Mouse (Mus musculus) adrenal gland, adult 18-20 months (tissue): ENCODE measurements around the gene Cep72. TPM values are rescaled to one million over a fixed set of nuclear protein-coding genes. Genes with fewer than 3 reads are reported as not detected.
"Not testable (repeated sequence)": the region's sequence is repeated elsewhere in the genome, so short reads cannot be mapped to it uniquely, and the experiment has no call there.

Source experiments
- DNase-seq, 2 experiments: peaks; one replicate each; pipeline ENCODE4 v3.0.0; 2021 to 2022; ENCODE audit warnings: low spot score in 2 of 2
- long read RNA-seq, 2 experiments: library from polyadenylated mRNA; stranded (forward); transcript quantifications; one replicate each; pipeline ENCODE4 v2.0.0; 2021
- total RNA-seq, 2 experiments: library from RNA; stranded (reverse); gene quantifications; 1 replicate in 1 of 2; 2 replicates in 1 of 2; pipeline ENCODE4 v1.2.3; 2021

The Cep72 gene
- total RNA-seq, result 1 to 10 TPM; 1.3 to 2.2 TPM
- long read RNA-seq, experiment 1, partial matches to known transcripts, result 2 of 4 reads
- long read RNA-seq, experiment 1, other reads (novel, unspliced or antisense), result 2 of 4 reads
- long read RNA-seq, experiment 2, partial matches to known transcripts, result 1 of 2 reads
- long read RNA-seq, experiment 2, other reads (novel, unspliced or antisense), result 1 of 2 reads

GRCm38 (mm10) chr13:74061613-74062377, at the start of gene Cep72:
Gene Cep72, minus strand, starts transcription at chr13:74062299.
- DNase-seq, result peak; percentile 90 to 92

- no peak for DNase-seq
These were observed 45.3 kb upstream of the Cep72 start for GRCm38 (mm10) chr13:74107410-74107809.

GRCm38 (mm10) chr13:74104417-74104816, 42.3 kb upstream of the Cep72 start:
- DNase-seq, result no peak

- no peak for DNase-seq
These were observed 40.9 kb upstream of the Cep72 start for GRCm38 (mm10) chr13:74102831-74103582.

GRCm38 (mm10) chr13:74102108-74102830, 40.2 kb upstream of the Cep72 start:
- DNase-seq, result no peak

GRCm38 (mm10) chr13:74098913-74099312, 36.8 kb upstream of the Cep72 start:
- DNase-seq, result no peak

GRCm38 (mm10) chr13:74096715-74097363, 34.7 kb upstream of the Cep72 start:
- DNase-seq, result peak; percentile 52 to 70

- no peak for DNase-seq
These were observed 33.8 kb upstream of the Cep72 start for GRCm38 (mm10) chr13:74095936-74096335.

GRCm38 (mm10) chr13:74090265-74090664, 28.2 kb upstream of the Cep72 start:
- DNase-seq, result no peak

- DNase-seq, result no peak
These were observed 11.3 kb upstream of the Cep72 start for GRCm38 (mm10) chr13:74073369-74073768.

- DNase-seq, result no peak
These were observed 9.6 kb upstream of the Cep72 start for GRCm38 (mm10) chr13:74071714-74072113.

- DNase-seq, result not testable (repeated sequence)
These were observed 9.1 kb upstream of the Cep72 start for GRCm38 (mm10) chr13:74071244-74071643.

- no peak for DNase-seq
These were observed 4.5 kb upstream of the Cep72 start for GRCm38 (mm10) chr13:74066576-74066975.

- DNase-seq, result no peak
These were observed 1.4 kb upstream of the Cep72 start for GRCm38 (mm10) chr13:74063340-74064050.

- no peak for DNase-seq
These were observed 454 bp upstream of the Cep72 start for GRCm38 (mm10) chr13:74062378-74063128.

- DNase-seq, result no peak
These were observed 4.0 kb downstream of the Cep72 start for GRCm38 (mm10) chr13:74058081-74058480.

GRCm38 (mm10) chr13:74056194-74056593, 5.9 kb downstream of the Cep72 start:
- DNase-seq, result no peak

GRCm38 (mm10) chr13:74039926-74040325, 22.2 kb downstream of the Cep72 start:
- no peak for DNase-seq

- peak in 1 of 2 experiments; percentile 23 for DNase-seq
These were observed 26.3 kb downstream of the Cep72 start for GRCm38 (mm10) chr13:74035776-74036175.
